Mouse (Mus musculus) kidney, embryonic 14.5 days (tissue): ENCODE measurements around the gene Smoc1. TPM values are rescaled to one million over a fixed set of nuclear protein-coding genes. Genes with fewer than 3 reads are reported as not detected.

Experiments used
- ATAC-seq: fragments of 200-750 bp; cut with Nextera tagmentation; 2 replicates; pipeline ENCODE4 v1.8.0; 2017; ENCODE audit warnings: moderate number of reproducible peaks, mild to moderate bottlenecking, moderate TSS enrichment, moderate library complexity; ENCODE audit not compliant: low FRiP score, low TSS enrichment
- H3K27ac ChIP-seq: fragments of 300-500 bp; sonication (generic); 2 replicates; pipeline ENCODE4 v1.5.1; 2014; ENCODE audit warnings: low read depth, mild to moderate bottlenecking, low read length, moderate library complexity, mixed read lengths
- H3K27me3 ChIP-seq: fragments of 300-500 bp; sonication (generic); 2 replicates; pipeline ENCODE4 v1.6.1; 2014; ENCODE audit warnings: mild to moderate bottlenecking, low read length; ENCODE audit not compliant: control insufficient read depth, insufficient read depth
- H3K36me3 ChIP-seq: fragments of 300-500 bp; sonication (generic); 2 replicates; pipeline ENCODE4 v1.6.1; 2014; ENCODE audit warnings: low read length, mixed read lengths; ENCODE audit not compliant: control insufficient read depth, insufficient read depth
- H3K4me1 ChIP-seq: fragments of 300-500 bp; sonication (generic); 2 replicates; pipeline ENCODE4 v1.6.1; 2014; ENCODE audit warnings: low read length, mixed read lengths; ENCODE audit not compliant: control insufficient read depth, insufficient read depth
- H3K4me2 ChIP-seq: fragments of 300-500 bp; sonication (generic); replicated peaks from 2 replicates; pipeline ENCODE4 v1.6.1; 2014; ENCODE audit warnings: low read depth, mild to moderate bottlenecking, low read length
- H3K4me3 ChIP-seq: fragments of 300-500 bp; sonication (generic); 2 replicates; pipeline ENCODE4 v1.5.1; 2014; ENCODE audit warnings: mild to moderate bottlenecking, low read length
- H3K9ac ChIP-seq: fragments of 300-500 bp; sonication (generic); 2 replicates; pipeline ENCODE4 v1.6.1; 2014; ENCODE audit warnings: low read depth, mild to moderate bottlenecking, low read length, moderate library complexity
- H3K9me3 ChIP-seq: fragments of 300-500 bp; sonication (generic); 2 replicates; pipeline ENCODE4 v1.6.1; 2016; ENCODE audit warnings: low read length; ENCODE audit not compliant: control insufficient read depth
- WGBS: fragments of 180-500 bp; shearing (Covaris S2); extraction: QIAGEN DNeasy Blood & Tissue Kit; methylation state at CpG from one replicate; pipeline ENCODE4 v1.1.7; 2014; 5-methylcytosine and 5-hydroxymethylcytosine counted together
- polyA plus RNA-seq: library from polyadenylated mRNA; unstranded; fragments of >200 nt; fragmentation: Nextera tagmentation; extraction: Ambion mirVana; gene quantifications from 2 replicates; pipeline ENCODE4 v1.2.1, GENCODE M21; 2014

Smoc1 gene
- polyA plus RNA-seq, 1 experiment from 2014 or later: 1.0 TPM

DNA sequence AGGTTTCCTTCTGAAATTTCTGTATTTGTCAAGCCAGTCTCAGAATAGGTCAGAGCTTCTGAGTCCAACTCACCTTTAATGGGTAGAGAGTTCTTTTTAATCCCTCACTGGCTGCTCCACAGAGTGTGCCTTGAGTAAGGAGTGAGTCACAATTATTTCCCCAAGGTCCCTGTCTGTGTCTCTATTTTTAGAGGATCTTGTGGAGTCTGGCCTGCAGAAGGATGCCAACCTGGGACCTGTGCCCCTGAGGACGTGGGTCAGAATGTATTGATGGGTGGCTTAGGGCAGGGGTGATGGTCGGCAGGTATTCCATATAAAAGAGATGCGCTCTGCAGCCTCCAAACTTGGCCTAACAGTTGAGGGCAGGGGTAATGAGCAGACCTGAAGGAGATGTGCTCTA, 115.6 kb downstream of the Smoc1 start:
- Histone ChIP-seq H3K27ac (no peak overlapping the region), H3K4me1 (0 out of 2 replicates have a peak, but pooled peaks cover 5% of the 10 kb centered on the region), H3K9ac (no peak overlapping the region), H3K36me3 (no peaks in the 10 kb centered on the region), H3K27me3 (peaks cover 10% of the 10 kb centered on the region; the same call in 1 of the 2 replicates), H3K4me3 (no peak overlapping the region), H3K4me2 (no peak overlapping the region), H3K9me3 (no peaks in the 10 kb centered on the region)
- WGBS: 85% methylated on average over 3 of the region's 3 CpGs
- ATAC-seq: no peak

- no peak for ATAC-seq
- Histone ChIP-seq H3K36me3 (no peaks in the 10 kb centered on the region), H3K9me3 (no peaks in the 10 kb centered on the region), H3K4me3 (no peak overlapping the region), H3K27ac (no peak overlapping the region), H3K4me1 (0 out of 2 replicates have a peak, but pooled peaks cover 5% of the 10 kb centered on the region), H3K4me2 (no peak overlapping the region), H3K27me3 (peaks cover 10% of the 10 kb centered on the region; the same call in 1 of the 2 replicates), H3K9ac (no peak overlapping the region)
- 61% methylated on average over 10 of the region's 10 CpGs for WGBS
These were observed 117.6 kb downstream of the Smoc1 start for GRCm38 (mm10) chr12:81144201-81144600.

DNA sequence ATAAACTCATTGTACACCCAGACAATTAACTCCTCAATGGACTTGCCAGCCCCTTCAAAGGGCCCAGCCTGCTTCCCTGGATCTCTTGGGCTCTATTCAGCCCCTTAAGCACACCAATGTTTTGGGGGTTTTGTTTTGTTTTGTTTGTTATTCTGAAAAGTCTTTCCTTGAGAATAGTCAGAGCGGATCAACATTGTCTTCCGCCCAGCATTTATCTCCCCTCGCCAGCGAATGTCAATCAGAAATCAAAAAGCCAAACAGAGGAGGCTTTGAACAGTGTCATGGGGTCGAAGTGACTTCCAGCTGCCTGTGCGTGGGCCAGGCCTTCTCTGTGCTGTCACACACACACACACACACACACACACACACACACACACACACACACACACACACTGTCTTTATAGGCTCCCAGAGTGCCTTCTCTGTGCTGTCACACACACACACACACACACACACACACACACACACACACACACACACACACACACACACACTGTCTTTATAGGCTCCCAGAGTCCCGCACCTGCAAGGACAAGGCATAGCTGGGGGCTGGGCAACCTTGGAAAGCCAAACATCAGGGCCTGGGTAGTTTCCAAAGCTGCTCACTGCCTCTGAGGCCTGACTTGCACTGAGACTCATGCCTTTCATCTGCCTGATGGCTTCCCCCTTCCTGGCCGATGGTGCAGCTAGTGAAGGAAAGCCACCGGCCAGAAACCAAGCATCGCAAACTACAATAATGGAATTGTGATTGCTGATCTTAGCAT, 120.0 kb downstream of the Smoc1 start:
- WGBS: 65% methylated on average over 10 of the region's 10 CpGs
- Histone ChIP-seq H3K4me3 (no peak overlapping the region), H3K27me3 (peaks cover 10% of the 10 kb centered on the region; the same call in 1 of the 2 replicates), H3K36me3 (no peaks in the 10 kb centered on the region), H3K4me2 (no peak overlapping the region), H3K4me1 (no peaks in the 10 kb centered on the region), H3K9ac (no peak overlapping the region), H3K27ac (no peak overlapping the region), H3K9me3 (no peaks in the 10 kb centered on the region)
- no peak for ATAC-seq

- no peaks in the 10 kb centered on the region for H3K4me1 ChIP-seq
- H3K27ac ChIP-seq: no peak overlapping the region
- H3K4me2 ChIP-seq: no peak overlapping the region
- WGBS: 84% methylated on average over 6 of the region's 6 CpGs
- H3K4me3 ChIP-seq: no peak overlapping the region
- no peak overlapping the region for H3K9ac ChIP-seq
- H3K36me3 ChIP-seq: no peaks in the 10 kb centered on the region
- H3K27me3 ChIP-seq: peaks cover 2% of the 10 kb centered on the region; the same call in 1 of the 2 replicates
- no peaks in the 10 kb centered on the region for H3K9me3 ChIP-seq
- ATAC-seq: no peak
These were observed 121.3 kb downstream of the Smoc1 start for GRCm38 (mm10) chr12:81147956-81148355.

DNA sequence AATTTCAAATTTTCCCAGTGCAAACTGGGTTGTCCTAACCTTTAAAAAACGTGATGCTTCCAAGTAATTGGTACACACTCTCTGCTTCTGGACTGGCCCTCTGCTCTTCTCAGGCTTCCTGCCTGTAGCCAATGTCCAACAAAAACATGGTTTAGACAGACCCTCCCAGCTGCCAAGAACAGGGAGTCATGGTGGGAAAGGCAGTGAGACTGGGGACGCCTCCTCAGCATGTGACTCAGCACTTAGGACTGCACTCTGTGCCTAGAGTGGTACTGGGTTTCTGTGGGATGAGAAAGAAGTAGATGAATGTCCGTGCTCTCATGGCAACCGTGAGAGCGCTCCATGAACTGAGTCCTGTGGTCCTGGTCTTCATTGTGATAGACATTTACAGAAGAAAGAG, 124.3 kb downstream of the Smoc1 start:
- no peak overlapping the region for H3K4me2 ChIP-seq
- no peaks in the 10 kb centered on the region; the same call in 1 of the 2 replicates for H3K27me3 ChIP-seq
- no peaks in the 10 kb centered on the region for H3K36me3 ChIP-seq
- 81% methylated on average over 5 of the region's 5 CpGs for WGBS
- no peak overlapping the region for H3K9ac ChIP-seq
- H3K9me3 ChIP-seq: no peaks in the 10 kb centered on the region
- H3K27ac ChIP-seq: no peak overlapping the region
- no peaks in the 10 kb centered on the region for H3K4me1 ChIP-seq
- no peak for ATAC-seq
- H3K4me3 ChIP-seq: no peak overlapping the region

- no peak for ATAC-seq
- 78% methylated on average over 2 of the region's 2 CpGs for WGBS
- H3K4me2 ChIP-seq: no peak overlapping the region
- H3K9ac ChIP-seq: no peak overlapping the region
- no peak overlapping the region for H3K4me3 ChIP-seq
- H3K27ac ChIP-seq: no peak overlapping the region
- H3K27me3 ChIP-seq: peaks cover 2% of the 10 kb centered on the region; the same call in 1 of the 2 replicates
- no peaks in the 10 kb centered on the region for H3K9me3 ChIP-seq
- H3K36me3 ChIP-seq: no peaks in the 10 kb centered on the region
- no peaks in the 10 kb centered on the region for H3K4me1 ChIP-seq
These were observed 125.5 kb downstream of the Smoc1 start for GRCm38 (mm10) chr12:81152082-81152481.

DNA sequence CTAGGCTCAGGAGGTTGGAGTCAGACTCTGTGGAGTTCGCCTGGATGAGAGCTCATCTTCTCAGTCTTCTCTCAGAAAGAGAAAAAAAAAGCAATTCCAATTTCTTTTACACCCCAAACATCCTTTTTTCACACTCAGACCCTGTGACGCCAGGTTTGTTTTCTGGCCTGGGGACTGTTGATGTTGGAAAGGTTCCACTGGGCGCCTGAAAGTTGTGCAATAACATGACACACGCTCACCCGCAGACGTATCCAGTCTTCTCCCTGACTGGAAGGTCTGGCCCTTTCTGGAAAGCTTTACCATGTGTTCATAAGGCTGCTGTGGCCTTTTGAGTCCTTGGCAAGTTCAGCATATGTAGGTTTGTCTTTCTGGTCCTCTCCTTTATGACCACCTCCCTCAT, 129.1 kb downstream of the Smoc1 start:
- Histone ChIP-seq H3K9me3 (no peaks in the 10 kb centered on the region), H3K36me3 (no peaks in the 10 kb centered on the region), H3K9ac (no peak overlapping the region), H3K27me3 (peaks cover 9% of the 10 kb centered on the region; the same call in 1 of the 2 replicates), H3K4me1 (no peaks in the 10 kb centered on the region), H3K4me2 (no peak overlapping the region), H3K27ac (no peak overlapping the region), H3K4me3 (no peak overlapping the region)
- ATAC-seq: no peak
- 55% methylated on average over 6 of the region's 6 CpGs for WGBS

- Histone ChIP-seq H3K4me3 (no peak overlapping the region), H3K9ac (no peak overlapping the region), H3K36me3 (no peaks in the 10 kb centered on the region), H3K4me2 (no peak overlapping the region), H3K27ac (no peak overlapping the region), H3K9me3 (no peaks in the 10 kb centered on the region), H3K27me3 (peaks cover 13% of the 10 kb centered on the region), H3K4me1 (no peaks in the 10 kb centered on the region)
- ATAC-seq: no peak
- 71% methylated on average over 8 of the region's 8 CpGs for WGBS
These were observed 130.2 kb downstream of the Smoc1 start for GRCm38 (mm10) chr12:81156841-81157240.

DNA sequence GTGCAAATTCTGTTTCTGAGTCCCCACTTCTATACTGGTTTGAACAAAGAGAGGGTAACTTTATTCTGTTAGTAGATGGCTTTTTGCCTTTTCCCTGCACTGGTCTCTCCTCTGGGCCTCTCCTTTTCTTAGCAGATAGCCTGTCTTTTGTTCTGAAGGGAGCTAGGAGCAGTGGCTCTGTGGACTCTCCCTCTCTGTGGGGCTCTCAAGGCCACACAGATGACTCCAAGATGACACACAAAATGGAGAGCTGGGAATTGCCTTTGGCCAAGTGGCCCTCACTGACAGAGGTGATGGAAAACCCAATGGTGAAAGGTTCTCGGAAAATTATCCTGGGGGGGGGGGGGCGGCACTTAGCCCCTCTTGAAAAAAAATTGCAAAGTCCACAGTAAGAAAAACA, 133.3 kb downstream of the Smoc1 start:
- H3K4me3 ChIP-seq: no peak overlapping the region
- H3K27me3 ChIP-seq: peaks cover 33% of the 10 kb centered on the region
- no peaks in the 10 kb centered on the region for H3K9me3 ChIP-seq
- no peak overlapping the region for H3K27ac ChIP-seq
- H3K9ac ChIP-seq: no peak overlapping the region
- H3K4me2 ChIP-seq: no peak overlapping the region
- ATAC-seq: no peak
- 16% methylated on average over 2 of the region's 2 CpGs for WGBS
- no peaks in the 10 kb centered on the region for H3K4me1 ChIP-seq
- no peaks in the 10 kb centered on the region for H3K36me3 ChIP-seq
